Mouse (Mus musculus): ENCODE results near the gene Gm45711. TPM values are rescaled to one million over a fixed set of nuclear protein-coding genes. Genes with fewer than 3 reads are reported as not detected.
"Not testable (repeated sequence)": the region's sequence is repeated elsewhere in the genome, so short reads cannot be mapped to it uniquely, and the experiment has no call there.

Gene Gm45711
- polyA plus RNA-seq, 1 experiment, result not detected

DNA sequence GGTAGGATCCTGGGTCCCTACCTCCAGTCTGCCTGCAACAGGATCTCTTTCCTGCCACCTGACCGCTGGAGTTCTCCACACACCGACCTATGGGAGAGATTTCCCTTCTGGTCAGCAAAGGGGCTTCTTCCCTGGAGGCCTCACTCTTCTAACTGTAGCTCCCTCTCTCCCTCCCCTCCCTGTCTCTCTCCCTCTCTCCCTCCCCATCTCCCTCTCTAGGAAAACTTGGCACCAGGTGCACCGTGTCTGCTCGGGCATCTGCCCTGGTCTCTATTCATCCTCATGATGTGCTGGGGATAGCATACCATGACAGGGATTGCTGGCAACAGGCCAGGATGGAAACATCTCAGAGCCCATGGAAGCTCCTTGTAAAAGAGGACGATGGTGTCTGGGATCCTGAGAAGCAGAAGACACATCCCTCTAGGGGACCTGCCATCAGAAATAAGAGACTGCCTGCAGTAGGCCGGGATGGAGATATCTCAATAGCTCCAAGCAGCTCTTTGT lies 40.9 kb downstream of the Gm45711 start:
- Histone ChIP-seq H3K4me1 (ENCODE audit: control insufficient read depth, insufficient read depth, low read length) (no peaks in the 10 kb centered on the region), H3K4me3 (ENCODE audit: insufficient read depth, low read length) (no peak overlapping the region), H3K27ac (ENCODE audit: insufficient read depth, low read length) (no peak overlapping the region)
- TF ChIP-seq POLR2A (IDR thresholded peaks at IDR 0.05; ENCODE audit: extremely low read depth, insufficient read depth, low read length) (no peak), CTCF (IDR thresholded peaks at IDR 0.05; ENCODE audit: extremely low read depth, insufficient read depth, low read length) (no peak)

GRCm38 (mm10) chr8:104268368-104268767 lies 41.5 kb downstream of the Gm45711 start:
- H3K4me3 ChIP-seq (ENCODE audit: insufficient read depth, low read length), result no peak overlapping the region
- no peak for TF ChIP-seq POLR2A (IDR thresholded peaks at IDR 0.05; ENCODE audit: extremely low read depth, insufficient read depth, low read length)
- no peak for TF ChIP-seq CTCF (IDR thresholded peaks at IDR 0.05; ENCODE audit: extremely low read depth, insufficient read depth, low read length)
- H3K4me1 ChIP-seq (ENCODE audit: control insufficient read depth, insufficient read depth, low read length), result no peaks in the 10 kb centered on the region
- H3K27ac ChIP-seq (ENCODE audit: insufficient read depth, low read length), result no peak overlapping the region

DNA sequence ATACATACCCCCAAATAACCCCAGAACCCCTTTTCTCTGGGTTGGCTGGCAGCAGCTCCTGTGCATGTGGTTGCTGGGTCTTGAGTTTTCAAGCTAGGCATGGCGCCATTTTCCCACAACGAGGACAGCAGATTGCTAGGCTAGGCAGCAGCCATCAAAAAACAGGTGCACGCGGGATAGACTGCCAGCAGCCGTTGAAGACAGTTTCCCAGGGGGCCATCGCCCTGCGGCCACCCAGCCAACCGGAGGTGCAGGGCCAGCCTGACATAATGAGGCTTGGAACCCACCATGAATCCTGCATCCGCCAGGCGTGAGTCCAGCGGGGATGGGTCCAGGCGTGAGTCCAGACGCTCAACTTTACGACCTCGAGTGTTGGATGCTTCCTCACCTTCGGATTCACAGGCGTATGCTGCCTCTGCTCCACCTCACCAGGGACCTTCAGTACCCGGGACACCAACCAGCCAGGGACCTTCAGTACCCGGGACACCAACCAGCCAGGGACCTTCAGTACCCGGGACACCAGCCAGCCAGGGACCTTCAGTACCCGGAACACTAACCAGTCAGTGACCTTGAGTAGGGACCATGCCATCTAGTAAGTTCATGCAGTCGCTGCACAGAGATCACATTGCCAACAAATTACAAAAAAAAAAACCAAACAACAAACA lies 45.5 kb downstream of the Gm45711 start:
- not testable (repeated sequence) for H3K4me3 ChIP-seq (ENCODE audit: insufficient read depth, low read length); H3K27ac ChIP-seq (ENCODE audit: insufficient read depth, low read length); H3K4me1 ChIP-seq (ENCODE audit: control insufficient read depth, insufficient read depth, low read length)

DNA sequence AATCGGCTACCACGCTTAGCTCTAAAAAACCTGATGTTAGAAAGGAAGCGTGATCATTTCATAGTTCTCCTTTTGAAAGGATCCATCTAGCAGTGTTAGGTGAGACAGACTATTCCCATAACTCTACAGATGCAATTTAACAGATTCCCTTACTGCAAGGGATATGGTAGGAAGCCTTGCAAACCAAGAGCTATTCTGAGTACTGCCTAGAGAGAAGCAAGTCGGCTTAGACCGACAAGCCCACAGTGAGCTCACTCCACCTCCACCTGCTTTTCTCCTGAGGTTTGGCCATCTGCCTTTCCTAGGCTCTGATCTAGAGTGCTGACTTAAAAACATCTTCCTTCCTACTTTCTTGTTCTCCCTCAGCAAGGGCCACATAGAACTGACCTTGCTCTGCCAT lies 48.1 kb downstream of the Gm45711 start:
- not testable (repeated sequence) for H3K27ac ChIP-seq (ENCODE audit: insufficient read depth, low read length); H3K4me1 ChIP-seq (ENCODE audit: control insufficient read depth, insufficient read depth, low read length); H3K4me3 ChIP-seq (ENCODE audit: insufficient read depth, low read length)

- no peaks in the 10 kb centered on the region; the same call in 1 of the 2 replicates for H3K4me1 ChIP-seq (ENCODE audit: control insufficient read depth, insufficient read depth, low read length)
- H3K27ac ChIP-seq (ENCODE audit: insufficient read depth, low read length), result no peak overlapping the region
- no peak overlapping the region for H3K4me3 ChIP-seq (ENCODE audit: insufficient read depth, low read length)
- 0 out of 2 replicates have a peak, but pooled peaks have one; percentile 21 for TF ChIP-seq CTCF (IDR thresholded peaks at IDR 0.05; ENCODE audit: extremely low read depth, insufficient read depth, low read length)
- TF ChIP-seq POLR2A (IDR thresholded peaks at IDR 0.05; ENCODE audit: extremely low read depth, insufficient read depth, low read length), result no peak
Observed at GRCm38 (mm10) chr8:104253016-104253415, 56.9 kb downstream of the Gm45711 start.

DNA sequence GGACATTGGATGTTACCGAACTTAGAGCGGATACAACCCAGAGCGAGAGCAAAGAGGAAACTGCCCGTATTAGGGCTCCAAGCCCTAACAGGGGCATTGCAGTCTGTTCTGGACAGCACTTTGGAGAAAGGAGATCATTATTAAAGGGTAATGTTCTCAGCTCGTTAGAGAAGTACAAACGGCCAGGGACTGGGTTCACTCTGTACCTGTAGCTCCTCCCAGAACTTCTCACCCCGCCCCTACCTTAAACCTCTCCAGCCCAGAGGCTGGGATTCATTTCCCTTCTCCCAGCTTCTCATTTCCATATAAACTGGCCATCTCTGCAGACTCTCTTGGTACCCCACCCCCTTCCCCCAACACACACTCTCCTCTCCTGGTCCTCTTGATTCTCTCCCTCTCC lies 58.4 kb downstream of the Gm45711 start:
- H3K4me3 ChIP-seq (ENCODE audit: insufficient read depth, low read length), result no peak overlapping the region; the same call in 1 of the 2 replicates
- no peak for TF ChIP-seq CTCF (IDR thresholded peaks at IDR 0.05; ENCODE audit: extremely low read depth, insufficient read depth, low read length)
- no peak for TF ChIP-seq POLR2A (IDR thresholded peaks at IDR 0.05; ENCODE audit: extremely low read depth, insufficient read depth, low read length)
- no peak overlapping the region for H3K27ac ChIP-seq (ENCODE audit: insufficient read depth, low read length)
- H3K4me1 ChIP-seq (ENCODE audit: control insufficient read depth, insufficient read depth, low read length), result no peaks in the 10 kb centered on the region; the same call in 1 of the 2 replicates

GRCm38 (mm10) chr8:104250439-104251367 lies 59.2 kb downstream of the Gm45711 start, which contains the start of gene Cklf:
Cklf (plus strand) TSS chr8:104250861.
- Histone ChIP-seq H3K4me3 (ENCODE audit: insufficient read depth, low read length) (peak within 1 kb of the TSS; percentile 95), H3K27ac (ENCODE audit: insufficient read depth, low read length) (no peak within 1 kb of the TSS), H3K4me1 (ENCODE audit: control insufficient read depth, insufficient read depth, low read length) (no peaks in the 10 kb centered on the region; the same call in 1 of the 2 replicates)
- TF ChIP-seq POLR2A (IDR thresholded peaks at IDR 0.05; ENCODE audit: extremely low read depth, insufficient read depth, low read length) (peak; percentile 56; the same call in 1 of the 2 replicates), CTCF (IDR thresholded peaks at IDR 0.05; ENCODE audit: extremely low read depth, insufficient read depth, low read length) (no peak)

GRCm38 (mm10) chr8:104249442-104249996 lies 60.4 kb downstream of the Gm45711 start:
- Histone ChIP-seq H3K4me1 (ENCODE audit: control insufficient read depth, insufficient read depth, low read length) (no peaks in the 10 kb centered on the region; the same call in 1 of the 2 replicates), H3K4me3 (ENCODE audit: insufficient read depth, low read length) (no peak overlapping the region)

DNA sequence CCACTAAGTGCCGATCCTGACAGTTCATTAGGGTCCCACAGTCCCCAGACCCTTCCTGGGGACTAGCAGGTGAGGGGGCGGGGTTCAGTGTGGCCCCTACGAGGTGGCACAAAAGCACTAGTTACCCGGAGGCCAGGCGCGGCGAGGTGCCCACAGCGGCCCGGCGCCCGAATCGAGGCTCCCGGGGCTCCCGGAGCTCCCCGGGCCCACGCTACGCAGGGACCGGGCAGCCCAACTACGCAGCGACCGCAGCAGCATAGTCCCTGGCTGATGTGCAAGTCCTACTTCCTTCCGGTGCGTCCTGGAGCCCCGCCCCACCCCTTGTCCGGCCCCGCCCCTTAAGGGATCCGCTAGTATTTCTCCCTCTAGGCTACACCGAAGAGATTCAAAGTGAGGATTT lies 61.6 kb downstream of the Gm45711 start, which contains the start of gene Tk2:
TSS of gene Tk2 (minus strand) at position 283 of the 400 bp plus-strand sequence.
- no peak within 1 kb of the TSS for H3K27ac ChIP-seq (ENCODE audit: insufficient read depth, low read length)
- H3K4me1 ChIP-seq (ENCODE audit: control insufficient read depth, insufficient read depth, low read length), result no peaks in the 10 kb centered on the region; the same call in 1 of the 2 replicates
- TF ChIP-seq CTCF (IDR thresholded peaks at IDR 0.05; ENCODE audit: extremely low read depth, insufficient read depth, low read length), result no peak
- TF ChIP-seq POLR2A (IDR thresholded peaks at IDR 0.05; ENCODE audit: extremely low read depth, insufficient read depth, low read length), result peak; percentile 88
- peak within 1 kb of the TSS; percentile 69 for H3K4me3 ChIP-seq (ENCODE audit: insufficient read depth, low read length)

More at GRCm38 (mm10) chr8:104249442-104249996, 60.4 kb downstream of the Gm45711 start:
- no peak overlapping the region for H3K27ac ChIP-seq (ENCODE audit: insufficient read depth, low read length)
- TF ChIP-seq POLR2A (IDR thresholded peaks at IDR 0.05; ENCODE audit: extremely low read depth, insufficient read depth, low read length), result no peak
- no peak for TF ChIP-seq CTCF (IDR thresholded peaks at IDR 0.05; ENCODE audit: extremely low read depth, insufficient read depth, low read length)

All from cortical plate, adult 2 months (tissue).